8 mouse cellular contexts compared by ENCODE assay signal in the genomic region with DNA sequence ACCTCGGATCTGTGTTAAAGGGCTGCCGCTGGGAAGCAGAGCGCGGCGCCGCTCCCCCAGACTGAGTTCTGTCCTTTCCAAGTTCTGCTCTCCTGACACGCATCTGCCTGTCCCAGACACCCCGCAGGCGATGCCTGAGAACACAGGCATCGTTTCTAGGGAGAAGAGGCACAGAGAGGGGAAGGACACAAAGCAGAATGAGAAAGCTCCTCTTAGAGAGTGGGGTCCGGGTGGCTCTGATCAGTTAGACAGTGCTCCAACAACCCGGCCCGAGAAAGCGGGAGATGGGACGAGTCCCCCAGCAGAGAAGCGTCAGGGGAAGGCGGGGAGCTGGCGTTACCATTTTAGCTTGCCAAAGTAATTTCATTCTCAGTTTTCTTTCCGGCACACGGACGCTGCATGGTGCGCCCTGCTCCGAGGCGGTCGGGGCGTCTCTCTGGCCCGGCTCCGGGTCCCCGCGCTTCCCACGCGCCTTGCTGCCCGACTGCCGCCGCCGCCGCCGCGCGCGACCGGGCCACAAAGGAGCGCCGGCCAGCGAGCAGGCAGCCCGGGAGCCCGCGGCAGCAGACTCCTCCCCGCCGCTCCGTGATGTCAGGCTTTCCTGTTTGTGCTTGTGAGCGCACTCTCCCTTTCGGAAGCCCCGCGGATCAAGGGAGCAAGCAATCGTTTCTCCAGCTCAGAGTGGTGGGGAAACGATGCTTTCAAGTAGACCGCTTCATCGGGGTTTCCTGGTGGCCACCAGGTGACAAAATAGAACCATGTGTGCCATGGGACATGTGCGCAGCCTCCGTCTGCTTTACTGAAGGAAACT.
DNase-seq lines count a peak whose midpoint lies in the region; ATAC-seq lines count a peak whose summit lies in the region.

No protein-coding gene starts in this region.

- ATAC-seq in liver, embryonic 11.5 days (replicated peaks; ENCODE audit: low FRiP score): peak; percentile 54; the same call in 1 of the 2 replicates
- ATAC-seq in monocyte, adult 5-6 weeks (replicated peaks; ENCODE audit: insufficient number of reproducible peaks, low FRiP score, low TSS enrichment, poor library complexity, severe bottlenecking): peak; percentile 49

- no peaks in the 10 kb centered on the region for H3K9me3 ChIP-seq in liver, embryonic 11.5 days (ENCODE audit: control insufficient read depth, low read length)

- peak overlapping the region; percentile 53 for H3K4me3 ChIP-seq in liver, embryonic 11.5 days (ENCODE audit: low read depth, low read length)

- H3K27ac ChIP-seq in liver, embryonic 11.5 days (ENCODE audit: low read depth, low read length): peak overlapping the region; percentile 64; the same call in 1 of the 2 replicates

- H3K4me1 ChIP-seq in liver, embryonic 11.5 days (replicated peaks; ENCODE audit: control insufficient read depth, insufficient read depth, low read length): peaks cover under 1% of the 10 kb centered on the region

- peak overlapping the region; percentile 69 for H3K9ac ChIP-seq in liver, embryonic 11.5 days (ENCODE audit: low read depth, low read length)

- WGBS in liver, embryonic 11.5 days: under 1% methylated on average over 61 of the region's 61 CpGs

- peak overlapping the region; percentile 66 for H3K4me2 ChIP-seq in liver, embryonic 11.5 days

- peaks cover 23% of the 10 kb centered on the region for H3K27me3 ChIP-seq in liver, embryonic 11.5 days (replicated peaks; ENCODE audit: control insufficient read depth, insufficient read depth, low read length)
- H3K27me3 ChIP-seq in splenic B cell, adult 2 months (ENCODE audit: control insufficient read depth, insufficient read depth, low read length, poor library complexity, severe bottlenecking): no peaks in the 10 kb centered on the region

- H3K36me3 ChIP-seq in liver, embryonic 11.5 days (ENCODE audit: control insufficient read depth, insufficient read depth, low read length): no peaks in the 10 kb centered on the region
- H3K36me3 ChIP-seq in splenic B cell, adult 2 months (ENCODE audit: control insufficient read depth, insufficient read depth, low read length, poor library complexity, severe bottlenecking): no peaks in the 10 kb centered on the region

- peak; percentile 63 for DNase-seq in layer of hippocampus, adult 11-12 months (ENCODE audit: low spot score)
- no peak for DNase-seq in layer of hippocampus, adult 9-10 months (ENCODE audit: low spot score)
- DNase-seq in embryo, embryonic 11.5 days (ENCODE audit: low read depth, low spot score): peak; percentile 59
- DNase-seq in heart, adult 8-10 months (ENCODE audit: low spot score): peak; percentile 85
- DNase-seq in kidney, adult 18-20 months: peak; percentile 87
- DNase-seq in liver, embryonic 11.5 days (ENCODE audit: low spot score): peak; percentile 81
- DNase-seq in splenic B cell, adult 2 months (ENCODE audit: low read depth, low spot score): peak; percentile 67
